Mouse (Mus musculus): ENCODE results near the gene Chil6. TPM values are rescaled to one million over a fixed set of nuclear protein-coding genes. Genes with fewer than 3 reads are reported as not detected.
A peak's percentile ranks its signal among the peaks of the same experiment; 100 is the strongest.

Chil6 gene
- not detected in 2 replicates for polyA plus RNA-seq (2015; fragmentation: Nextera tagmentation; extraction: Ambion mirVana)

GRCm38 (mm10) chr3:106406082-106406481 is at the start of gene Chil6:
Gene Chil6, minus strand, starts transcription at chr3:106406182.
- Histone ChIP-seq H3K9me3 (ENCODE audit: control insufficient read depth, low read length) (no peaks in the 10 kb centered on the region), H3K9ac (replicated peaks; ENCODE audit: low read depth, low read length) (no peak within 1 kb of the TSS), H3K4me2 (ENCODE audit: low read length) (no peak within 1 kb of the TSS), H3K36me3 (ENCODE audit: control insufficient read depth, insufficient read depth) (no peaks in the 10 kb centered on the region), H3K4me3 (replicated peaks; ENCODE audit: low read length) (no peak within 1 kb of the TSS), H3K4me1 (replicated peaks; ENCODE audit: control insufficient read depth, insufficient read depth, low read length) (no peaks in the 10 kb centered on the region), H3K27me3 (replicated peaks; ENCODE audit: control insufficient read depth, insufficient read depth, low read length) (no peaks in the 10 kb centered on the region), H3K27ac (ENCODE audit: low read length) (no peak within 1 kb of the TSS)
- ATAC-seq = no peak

- no peaks in the 10 kb centered on the region for H3K9me3 ChIP-seq (ENCODE audit: control insufficient read depth, low read length)
- H3K36me3 ChIP-seq (ENCODE audit: control insufficient read depth, insufficient read depth) = no peaks in the 10 kb centered on the region
- H3K9ac ChIP-seq (replicated peaks; ENCODE audit: low read depth, low read length) = no peak overlapping the region
- H3K4me1 ChIP-seq (replicated peaks; ENCODE audit: control insufficient read depth, insufficient read depth, low read length) = no peaks in the 10 kb centered on the region
- ATAC-seq = no peak
- WGBS = 74% methylated on average over 4 of the region's 4 CpGs
- no peak overlapping the region for H3K27ac ChIP-seq (ENCODE audit: low read length)
- H3K4me3 ChIP-seq (replicated peaks; ENCODE audit: low read length) = no peak overlapping the region
- no peak overlapping the region for H3K4me2 ChIP-seq (ENCODE audit: low read length)
- no peaks in the 10 kb centered on the region for H3K27me3 ChIP-seq (replicated peaks; ENCODE audit: control insufficient read depth, insufficient read depth, low read length)
Measured at GRCm38 (mm10) chr3:106452616-106453015, 46.6 kb upstream of the Chil6 start.

GRCm38 (mm10) chr3:106449567-106449966 is 43.6 kb upstream of the Chil6 start:
- no peaks in the 10 kb centered on the region for H3K36me3 ChIP-seq (ENCODE audit: control insufficient read depth, insufficient read depth)
- 73% methylated on average over 4 of the region's 4 CpGs for WGBS

GRCm38 (mm10) chr3:106448995-106449394 is 43.0 kb upstream of the Chil6 start:
- H3K4me2 ChIP-seq (ENCODE audit: low read length) = no peak overlapping the region
- no peak for ATAC-seq
- no peaks in the 10 kb centered on the region for H3K9me3 ChIP-seq (ENCODE audit: control insufficient read depth, low read length)
- H3K27ac ChIP-seq (ENCODE audit: low read length) = no peak overlapping the region
- H3K9ac ChIP-seq (replicated peaks; ENCODE audit: low read depth, low read length) = no peak overlapping the region
- H3K4me3 ChIP-seq (replicated peaks; ENCODE audit: low read length) = no peak overlapping the region
- H3K27me3 ChIP-seq (replicated peaks; ENCODE audit: control insufficient read depth, insufficient read depth, low read length) = no peaks in the 10 kb centered on the region
- no peaks in the 10 kb centered on the region for H3K4me1 ChIP-seq (replicated peaks; ENCODE audit: control insufficient read depth, insufficient read depth, low read length)
- H3K36me3 ChIP-seq (ENCODE audit: control insufficient read depth, insufficient read depth) = no peaks in the 10 kb centered on the region

More at GRCm38 (mm10) chr3:106449567-106449966, 43.6 kb upstream of the Chil6 start:
- Histone ChIP-seq H3K9ac (replicated peaks; ENCODE audit: low read depth, low read length) (no peak overlapping the region), H3K4me3 (replicated peaks; ENCODE audit: low read length) (no peak overlapping the region), H3K4me1 (replicated peaks; ENCODE audit: control insufficient read depth, insufficient read depth, low read length) (no peaks in the 10 kb centered on the region), H3K9me3 (ENCODE audit: control insufficient read depth, low read length) (no peaks in the 10 kb centered on the region), H3K4me2 (ENCODE audit: low read length) (no peak overlapping the region), H3K27me3 (replicated peaks; ENCODE audit: control insufficient read depth, insufficient read depth, low read length) (no peaks in the 10 kb centered on the region), H3K27ac (ENCODE audit: low read length) (no peak overlapping the region)
- no peak for ATAC-seq

- no peak overlapping the region for H3K9ac ChIP-seq (replicated peaks; ENCODE audit: low read depth, low read length)
- H3K4me2 ChIP-seq (ENCODE audit: low read length) = no peak overlapping the region
- no peak overlapping the region for H3K27ac ChIP-seq (ENCODE audit: low read length)
- H3K36me3 ChIP-seq (ENCODE audit: control insufficient read depth, insufficient read depth) = no peaks in the 10 kb centered on the region
- peak; percentile 82 for ATAC-seq
- H3K27me3 ChIP-seq (replicated peaks; ENCODE audit: control insufficient read depth, insufficient read depth, low read length) = no peaks in the 10 kb centered on the region
- no peak overlapping the region for H3K4me3 ChIP-seq (replicated peaks; ENCODE audit: low read length)
- H3K9me3 ChIP-seq (ENCODE audit: control insufficient read depth, low read length) = no peaks in the 10 kb centered on the region
- H3K4me1 ChIP-seq (replicated peaks; ENCODE audit: control insufficient read depth, insufficient read depth, low read length) = no peaks in the 10 kb centered on the region
Measured at GRCm38 (mm10) chr3:106448571-106448970, 42.6 kb upstream of the Chil6 start.

Other genes with a start within 250 kb of the Chil6 start
- 0.27 TPM in 1 of 2 replicates, not detected in the other for gene Chil3, start 238.6 kb downstream of the Chil6 start, polyA plus RNA-seq (2015; fragmentation: Nextera tagmentation; extraction: Ambion mirVana)
- gene Chil4, start 186.7 kb downstream of the Chil6 start, polyA plus RNA-seq (2015; fragmentation: Nextera tagmentation; extraction: Ambion mirVana) = not detected in 2 replicates
- gene Dennd2d, start 76.2 kb upstream of the Chil6 start, polyA plus RNA-seq (2015; fragmentation: Nextera tagmentation; extraction: Ambion mirVana) = 0.43 and 0.67 TPM in 2 replicates
- 62.0 and 65.0 TPM in 2 replicates for gene Dram2, start 141.6 kb upstream of the Chil6 start, polyA plus RNA-seq (2015; fragmentation: Nextera tagmentation; extraction: Ambion mirVana)
- 45.2 and 45.8 TPM in 2 replicates for gene Cept1, start 141.6 kb upstream of the Chil6 start, polyA plus RNA-seq (2015; fragmentation: Nextera tagmentation; extraction: Ambion mirVana)

All from forebrain, embryonic 16.5 days (tissue).